Mouse (Mus musculus): ENCODE measurements around the gene Scarb1. TPM values are rescaled to one million over a fixed set of nuclear protein-coding genes. Genes with fewer than 3 reads are reported as not detected.

The Scarb1 gene
- polyA plus RNA-seq, 1 experiment from 2014 or later, result 50.8 TPM

GRCm38 (mm10) chr5:125383637-125384420 lies 42.9 kb upstream of the Scarb1 start:
- Histone ChIP-seq H3K9ac (ENCODE audit: low read length) (no peak overlapping the region), H3K36me3 (ENCODE audit: control insufficient read depth, insufficient read depth, low read length) (peaks cover 32% of the 10 kb centered on the region), H3K27me3 (replicated peaks; ENCODE audit: control insufficient read depth, insufficient read depth, low read length) (no peaks in the 10 kb centered on the region), H3K27ac (ENCODE audit: low read depth) (no peak overlapping the region), H3K4me1 (replicated peaks; ENCODE audit: control insufficient read depth, insufficient read depth, low read length) (0 out of 2 replicates have a peak, but pooled peaks cover 3% of the 10 kb centered on the region), H3K4me2 (ENCODE audit: low read length) (no peak overlapping the region), H3K4me3 (ENCODE audit: low read depth, low read length) (no peak overlapping the region), H3K9me3 (ENCODE audit: control insufficient read depth, low read length) (no peaks in the 10 kb centered on the region)
- 76% methylated on average over 3 of the region's 3 CpGs for WGBS
- no peak for DNase-seq (ENCODE audit: low spot score)
- ATAC-seq (replicated peaks; ENCODE audit: low FRiP score, low TSS enrichment, low read depth), result no peak

- no peak overlapping the region for H3K27ac ChIP-seq (ENCODE audit: low read depth)
- WGBS, result 51% methylated on average over 6 of the region's 6 CpGs
- H3K4me3 ChIP-seq (ENCODE audit: low read depth, low read length), result no peak overlapping the region
- no peak for DNase-seq (ENCODE audit: low spot score)
- peak; percentile 28; the same call in 1 of the 2 replicates for ATAC-seq (replicated peaks; ENCODE audit: low FRiP score, low TSS enrichment, low read depth)
- H3K9me3 ChIP-seq (ENCODE audit: control insufficient read depth, low read length), result no peaks in the 10 kb centered on the region
- peaks cover 26% of the 10 kb centered on the region for H3K36me3 ChIP-seq (ENCODE audit: control insufficient read depth, insufficient read depth, low read length)
- H3K4me1 ChIP-seq (replicated peaks; ENCODE audit: control insufficient read depth, insufficient read depth, low read length), result 0 out of 2 replicates have a peak, but pooled peaks cover 3% of the 10 kb centered on the region
- H3K9ac ChIP-seq (ENCODE audit: low read length), result no peak overlapping the region
- H3K27me3 ChIP-seq (replicated peaks; ENCODE audit: control insufficient read depth, insufficient read depth, low read length), result no peaks in the 10 kb centered on the region
- no peak overlapping the region for H3K4me2 ChIP-seq (ENCODE audit: low read length)
These were observed 42.0 kb upstream of the Scarb1 start for GRCm38 (mm10) chr5:125382673-125383558.

GRCm38 (mm10) chr5:125381954-125382672 lies 41.2 kb upstream of the Scarb1 start:
- Histone ChIP-seq H3K9me3 (ENCODE audit: control insufficient read depth, low read length) (no peaks in the 10 kb centered on the region), H3K27ac (ENCODE audit: low read depth) (no peak overlapping the region), H3K27me3 (replicated peaks; ENCODE audit: control insufficient read depth, insufficient read depth, low read length) (no peaks in the 10 kb centered on the region), H3K36me3 (ENCODE audit: control insufficient read depth, insufficient read depth, low read length) (peaks cover 26% of the 10 kb centered on the region), H3K4me1 (replicated peaks; ENCODE audit: control insufficient read depth, insufficient read depth, low read length) (0 out of 2 replicates have a peak, but pooled peaks cover 3% of the 10 kb centered on the region), H3K9ac (ENCODE audit: low read length) (no peak overlapping the region), H3K4me2 (ENCODE audit: low read length) (no peak overlapping the region), H3K4me3 (ENCODE audit: low read depth, low read length) (no peak overlapping the region)
- WGBS, result 72% methylated on average over 5 of the region's 5 CpGs
- ATAC-seq (replicated peaks; ENCODE audit: low FRiP score, low TSS enrichment, low read depth) (peak; percentile 14; the same call in 1 of the 2 replicates), DNase-seq (ENCODE audit: low spot score) (no peak)

GRCm38 (mm10) chr5:125378919-125379318 lies 38.0 kb upstream of the Scarb1 start:
- Histone ChIP-seq H3K9me3 (ENCODE audit: control insufficient read depth, low read length) (no peaks in the 10 kb centered on the region), H3K27ac (ENCODE audit: low read depth) (no peak overlapping the region), H3K4me2 (ENCODE audit: low read length) (no peak overlapping the region), H3K9ac (ENCODE audit: low read length) (no peak overlapping the region), H3K27me3 (replicated peaks; ENCODE audit: control insufficient read depth, insufficient read depth, low read length) (no peaks in the 10 kb centered on the region), H3K36me3 (ENCODE audit: control insufficient read depth, insufficient read depth, low read length) (peaks cover 4% of the 10 kb centered on the region), H3K4me1 (replicated peaks; ENCODE audit: control insufficient read depth, insufficient read depth, low read length) (no peaks in the 10 kb centered on the region), H3K4me3 (ENCODE audit: low read depth, low read length) (no peak overlapping the region)
- ATAC-seq (replicated peaks; ENCODE audit: low FRiP score, low TSS enrichment, low read depth) (no peak), DNase-seq (ENCODE audit: low spot score) (no peak)
- whole genome bisulfite sequencing, result 84% methylated on average over 5 of the region's 5 CpGs

- no peak overlapping the region for H3K4me3 ChIP-seq (ENCODE audit: low read depth, low read length)
- H3K27ac ChIP-seq (ENCODE audit: low read depth), result no peak overlapping the region
- ATAC-seq (replicated peaks; ENCODE audit: low FRiP score, low TSS enrichment, low read depth) (no peak), DNase-seq (ENCODE audit: low spot score) (no peak)
- 69% methylated on average over 7 of the region's 7 CpGs for WGBS
- H3K27me3 ChIP-seq (replicated peaks; ENCODE audit: control insufficient read depth, insufficient read depth, low read length), result no peaks in the 10 kb centered on the region
- H3K4me2 ChIP-seq (ENCODE audit: low read length), result no peak overlapping the region
- no peaks in the 10 kb centered on the region for H3K4me1 ChIP-seq (replicated peaks; ENCODE audit: control insufficient read depth, insufficient read depth, low read length)
- no peaks in the 10 kb centered on the region for H3K36me3 ChIP-seq (ENCODE audit: control insufficient read depth, insufficient read depth, low read length)
- no peak overlapping the region for H3K9ac ChIP-seq (ENCODE audit: low read length)
- H3K9me3 ChIP-seq (ENCODE audit: control insufficient read depth, low read length), result no peaks in the 10 kb centered on the region
These were observed 36.3 kb upstream of the Scarb1 start for GRCm38 (mm10) chr5:125377214-125377613.

GRCm38 (mm10) chr5:125375871-125376270 lies 35.0 kb upstream of the Scarb1 start:
- no peak for ATAC-seq (replicated peaks; ENCODE audit: low FRiP score, low TSS enrichment, low read depth)

GRCm38 (mm10) chr5:125372027-125372426 lies 31.1 kb upstream of the Scarb1 start:
- no peak for ATAC-seq (replicated peaks; ENCODE audit: low FRiP score, low TSS enrichment, low read depth)
- no peaks in the 10 kb centered on the region for H3K9me3 ChIP-seq (ENCODE audit: control insufficient read depth, low read length)
- H3K27me3 ChIP-seq (replicated peaks; ENCODE audit: control insufficient read depth, insufficient read depth, low read length), result no peaks in the 10 kb centered on the region
- no peak for DNase-seq (ENCODE audit: low spot score)
- no peak overlapping the region for H3K4me2 ChIP-seq (ENCODE audit: low read length)
- H3K36me3 ChIP-seq (ENCODE audit: control insufficient read depth, insufficient read depth, low read length), result no peaks in the 10 kb centered on the region
- H3K27ac ChIP-seq (ENCODE audit: low read depth), result no peak overlapping the region
- H3K9ac ChIP-seq (ENCODE audit: low read length), result no peak overlapping the region
- no peaks in the 10 kb centered on the region for H3K4me1 ChIP-seq (replicated peaks; ENCODE audit: control insufficient read depth, insufficient read depth, low read length)
- WGBS, result 73% methylated on average over 4 of the region's 4 CpGs
- no peak overlapping the region for H3K4me3 ChIP-seq (ENCODE audit: low read depth, low read length)

More at GRCm38 (mm10) chr5:125375871-125376270, 35.0 kb upstream of the Scarb1 start:
- H3K27me3 ChIP-seq (replicated peaks; ENCODE audit: control insufficient read depth, insufficient read depth, low read length), result no peaks in the 10 kb centered on the region
- no peak overlapping the region for H3K27ac ChIP-seq (ENCODE audit: low read depth)
- no peaks in the 10 kb centered on the region for H3K4me1 ChIP-seq (replicated peaks; ENCODE audit: control insufficient read depth, insufficient read depth, low read length)
- H3K9me3 ChIP-seq (ENCODE audit: control insufficient read depth, low read length), result no peaks in the 10 kb centered on the region
- no peak for DNase-seq (ENCODE audit: low spot score)
- H3K4me2 ChIP-seq (ENCODE audit: low read length), result no peak overlapping the region
- 85% methylated on average over 2 of the region's 2 CpGs for WGBS
- no peak overlapping the region for H3K9ac ChIP-seq (ENCODE audit: low read length)
- H3K36me3 ChIP-seq (ENCODE audit: control insufficient read depth, insufficient read depth, low read length), result no peaks in the 10 kb centered on the region
- no peak overlapping the region for H3K4me3 ChIP-seq (ENCODE audit: low read depth, low read length)

- no peak overlapping the region for H3K4me3 ChIP-seq (ENCODE audit: low read depth, low read length)
- H3K9me3 ChIP-seq (ENCODE audit: control insufficient read depth, low read length), result no peaks in the 10 kb centered on the region
- WGBS, result 74% methylated on average over 7 of the region's 7 CpGs
- no peaks in the 10 kb centered on the region for H3K27me3 ChIP-seq (replicated peaks; ENCODE audit: control insufficient read depth, insufficient read depth, low read length)
- H3K9ac ChIP-seq (ENCODE audit: low read length), result no peak overlapping the region
- no peak overlapping the region for H3K27ac ChIP-seq (ENCODE audit: low read depth)
- no peaks in the 10 kb centered on the region for H3K4me1 ChIP-seq (replicated peaks; ENCODE audit: control insufficient read depth, insufficient read depth, low read length)
- DNase-seq (ENCODE audit: low spot score), result no peak
- H3K36me3 ChIP-seq (ENCODE audit: control insufficient read depth, insufficient read depth, low read length), result no peaks in the 10 kb centered on the region
- ATAC-seq (replicated peaks; ENCODE audit: low FRiP score, low TSS enrichment, low read depth), result no peak
- no peak overlapping the region for H3K4me2 ChIP-seq (ENCODE audit: low read length)
These were observed 30.2 kb upstream of the Scarb1 start for GRCm38 (mm10) chr5:125370950-125371693.
